Mouse (Mus musculus) neutrophil, adult 83 days (primary cell): Measurements from ENCODE around the gene Zbtb2. TPM values are rescaled to one million over a fixed set of nuclear protein-coding genes. Genes with fewer than 3 reads are reported as not detected.

Source experiments
- total RNA-seq, 2 experiments: library from RNA; stranded (reverse); gene quantifications; one replicate each; pipeline ENCODE4 v1.2.4; 2023

Zbtb2 gene
- 10 to 100 TPM; 10.7 to 10.9 TPM for total RNA-seq

GRCm38 (mm10) chr10:4387701-4388383 lies at the start of gene Zbtb2:
Gene Zbtb2 (minus strand): TSS chr10:4388108.

DNA sequence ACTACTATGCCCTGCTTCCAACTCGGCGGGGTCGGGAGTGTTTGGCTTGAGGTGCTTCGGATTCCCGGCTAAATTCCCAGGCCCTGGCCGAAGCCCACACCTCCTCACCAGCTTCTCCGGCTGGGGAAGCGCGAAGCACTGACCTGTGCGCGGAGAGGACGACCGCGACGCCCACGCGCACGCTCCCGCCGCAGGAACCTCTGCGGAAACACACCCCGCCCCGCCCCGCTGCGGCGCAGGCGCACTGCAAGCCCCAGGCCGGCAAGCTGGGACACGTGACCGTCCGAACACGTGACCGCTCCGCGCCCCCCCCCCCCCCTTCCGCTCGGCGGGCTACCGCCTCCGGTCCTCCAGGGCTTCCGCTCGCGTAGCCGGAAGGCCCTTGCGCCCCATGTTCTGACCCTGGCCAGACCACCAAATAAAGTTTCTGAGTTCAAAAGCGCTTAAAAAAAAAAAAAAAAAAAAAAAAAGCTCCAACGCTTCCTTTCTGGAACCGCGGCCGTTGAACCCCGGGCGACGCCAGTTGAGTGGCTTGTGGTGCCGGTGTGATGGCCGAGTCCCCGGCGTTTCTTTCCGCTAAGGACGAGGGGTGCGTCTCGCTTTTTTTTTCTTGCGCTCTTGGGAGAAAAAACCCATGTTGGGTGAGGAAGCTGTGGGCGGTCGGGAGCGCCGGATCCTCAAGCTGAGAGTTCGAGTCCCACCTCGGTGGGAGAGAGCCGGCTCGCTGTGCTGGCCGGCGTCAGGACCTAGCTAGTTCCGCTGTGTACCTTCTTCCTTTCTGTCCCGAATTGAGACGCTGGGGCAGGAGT lies 44.4 kb upstream of the Zbtb2 start, which contains the start of the genes Rmnd1 and Armt1:
Gene Rmnd1, minus strand, starts transcription at position 266 of the 809 bp plus-strand sequence.
Gene Armt1, plus strand, starts transcription at position 345 of the 809 bp plus-strand sequence.

Other genes with a start within 250 kb of the Zbtb2 start
- under 1 TPM; 0.66 to 0.99 TPM for gene Akap12, start 121.7 kb downstream of the Zbtb2 start, total RNA-seq
- gene Rmnd1, start 44.3 kb upstream of the Zbtb2 start, total RNA-seq = 10 to 100 TPM; 17.7 to 22.9 TPM
- 10 to 100 TPM; 15.8 to 17.3 TPM for gene Armt1, start 44.4 kb upstream of the Zbtb2 start, total RNA-seq
- gene Ccdc170, start 94.4 kb upstream of the Zbtb2 start, total RNA-seq = under 1 TPM; 0.44 to 0.66 TPM
- 1 to 10 TPM; 6.0 to 7.0 TPM for gene Esr1, start 223.5 kb upstream of the Zbtb2 start, total RNA-seq